ENCODE assay signal across 9 mouse cellular contexts in the genomic region with DNA sequence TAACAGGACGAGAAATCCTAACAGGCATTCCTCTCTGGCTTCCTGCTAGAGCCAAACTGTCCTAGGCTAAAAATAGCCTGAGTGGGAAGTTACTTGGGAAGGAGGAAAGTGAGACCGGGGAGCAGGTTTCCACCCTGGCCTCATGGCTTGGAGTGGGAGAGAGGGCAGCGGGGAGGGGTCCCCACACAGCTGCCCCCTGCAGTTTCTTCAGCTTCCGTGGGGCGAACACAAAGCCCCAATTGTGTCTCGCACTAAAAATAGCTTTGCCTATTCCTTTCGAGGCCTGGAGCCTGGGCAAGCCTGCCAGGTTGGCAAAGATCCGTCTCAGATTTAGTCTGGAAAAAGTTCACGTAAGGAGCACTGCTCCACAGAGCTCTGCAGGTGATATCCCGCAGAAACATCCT. TPM values are rescaled to one million over a fixed set of nuclear protein-coding genes. Genes with fewer than 3 reads are reported as not detected.
DNase-seq lines count a peak whose midpoint lies in the region; ATAC-seq and TF ChIP-seq lines count a peak whose summit lies in the region.
"Had no signal": no experiment of that assay in that cellular context is flagged by ENCODE, and none has a peak within 500 bp of the region (broad histone marks: within the 10 kb centered on the region; RNA-seq: fewer than 3 reads in every experiment).

No protein-coding gene starts in this region.

- ATAC-seq in intestine, embryonic 14.5 days (replicated peaks; ENCODE audit: low FRiP score, low TSS enrichment, low read depth) = no peak
- ATAC-seq in intestine, postnatal 0 days = no peak
- ATAC-seq in embryonic facial prominence, embryonic 13.5 days (ENCODE audit: insufficient number of reproducible peaks, insufficient read depth, low FRiP score, low TSS enrichment, low read depth) = peak; percentile 35; the same call in 1 of the 2 replicates

- intact Hi-C loops in heart, postnatal 36 days (cut with DNase I) = no loop called here
- intact Hi-C loops in gastrocnemius, postnatal 14 days (cut with DNase I; ENCODE audit: low total_unique reads) = no loop called here

- no peak for DNase-seq in intestine, embryonic 14.5 days (ENCODE audit: low spot score)
- peak; percentile 12 to 19 for DNase-seq in heart, postnatal 36 days
- DNase-seq in midbrain, embryonic 10.5 days (ENCODE audit: low spot score) = no peak
- no peak for DNase-seq in thymus, postnatal 10 days (ENCODE audit: low spot score in 2 of 2)
- no peak for DNase-seq in gastrocnemius, postnatal 14 days
- no peak for DNase-seq in ovary, postnatal 36 days (ENCODE audit: low spot score)

- peaks cover 8% of the 10 kb centered on the region for H3K4me1 ChIP-seq in intestine, embryonic 14.5 days (replicated peaks; ENCODE audit: control insufficient read depth, insufficient read depth, low read length)
- no peaks in the 10 kb centered on the region for H3K4me1 ChIP-seq in intestine, postnatal 0 days (replicated peaks; ENCODE audit: control insufficient read depth, insufficient read depth, low read length)
- peaks cover 17% of the 10 kb centered on the region for H3K4me1 ChIP-seq in embryonic facial prominence, embryonic 13.5 days
- peaks cover 48% of the 10 kb centered on the region for H3K4me1 ChIP-seq in midbrain, embryonic 10.5 days
- H3K4me1 ChIP-seq: megakaryocyte, embryonic 14.5 days had no signal

- H3K36me3 ChIP-seq in intestine, embryonic 14.5 days (ENCODE audit: control insufficient read depth, insufficient read depth, low read length) = 0 out of 2 replicates have a peak, but pooled peaks cover 3% of the 10 kb centered on the region
- H3K36me3 ChIP-seq in intestine, postnatal 0 days (ENCODE audit: control insufficient read depth, insufficient read depth) = peaks cover 24% of the 10 kb centered on the region; the same call in 1 of the 2 replicates
- H3K36me3 ChIP-seq in embryonic facial prominence, embryonic 13.5 days = peaks cover 3% of the 10 kb centered on the region; the same call in 1 of the 2 replicates
- H3K36me3 ChIP-seq in midbrain, embryonic 10.5 days = peaks cover 51% of the 10 kb centered on the region

- no peak for TF ChIP-seq CTCF in intestine, postnatal 0 days (IDR thresholded peaks at IDR 0.05; ENCODE audit: low read depth)

- no peaks in the 10 kb centered on the region for H3K9me3 ChIP-seq in intestine, embryonic 14.5 days (ENCODE audit: control insufficient read depth, low read length)
- H3K9me3 ChIP-seq in intestine, postnatal 0 days (ENCODE audit: control insufficient read depth) = no peaks in the 10 kb centered on the region
- no peaks in the 10 kb centered on the region for H3K9me3 ChIP-seq in embryonic facial prominence, embryonic 13.5 days
- H3K9me3 ChIP-seq in midbrain, embryonic 10.5 days (replicated peaks) = no peaks in the 10 kb centered on the region

- peak overlapping the region; percentile 59 for H3K27ac ChIP-seq in intestine, embryonic 14.5 days (ENCODE audit: low read depth)
- H3K27ac ChIP-seq in intestine, postnatal 0 days (ENCODE audit: low read depth, low read length) = no peak overlapping the region
- H3K27ac ChIP-seq in embryonic facial prominence, embryonic 13.5 days = peak overlapping the region; percentile 83
- H3K27ac ChIP-seq in midbrain, embryonic 10.5 days (replicated peaks) = peak overlapping the region; percentile 84

- no peak overlapping the region for H3K4me3 ChIP-seq in intestine, embryonic 14.5 days (ENCODE audit: low read depth, low read length)
- H3K4me3 ChIP-seq in intestine, postnatal 0 days (ENCODE audit: low read depth, low read length) = no peak overlapping the region
- H3K4me3 ChIP-seq in embryonic facial prominence, embryonic 13.5 days = no peak overlapping the region
- no peak overlapping the region for H3K4me3 ChIP-seq in midbrain, embryonic 10.5 days
- H3K4me3 ChIP-seq: megakaryocyte, embryonic 14.5 days had no signal

- no peaks in the 10 kb centered on the region for H3K27me3 ChIP-seq in intestine, embryonic 14.5 days (replicated peaks; ENCODE audit: control insufficient read depth, insufficient read depth, low read length)
- H3K27me3 ChIP-seq in intestine, postnatal 0 days (replicated peaks; ENCODE audit: control insufficient read depth, insufficient read depth, low read length) = no peaks in the 10 kb centered on the region
- H3K27me3 ChIP-seq in embryonic facial prominence, embryonic 13.5 days = no peaks in the 10 kb centered on the region
- no peaks in the 10 kb centered on the region for H3K27me3 ChIP-seq in midbrain, embryonic 10.5 days (ENCODE audit: low read depth, poor library complexity, severe bottlenecking)

- WGBS in intestine, embryonic 14.5 days = 46% methylated on average over 10 of the region's 10 CpGs
- 63% methylated on average over 10 of the region's 10 CpGs for WGBS in intestine, postnatal 0 days
- WGBS in embryonic facial prominence, embryonic 13.5 days = 17% methylated on average over 10 of the region's 10 CpGs
- WGBS in midbrain, embryonic 10.5 days = 52% methylated on average over 10 of the region's 10 CpGs

- no peak overlapping the region for H3K4me2 ChIP-seq in intestine, embryonic 14.5 days (ENCODE audit: low read length)
- no peak overlapping the region for H3K4me2 ChIP-seq in intestine, postnatal 0 days (replicated peaks; ENCODE audit: low read depth)
- peak overlapping the region; percentile 26; the same call in 1 of the 2 replicates for H3K4me2 ChIP-seq in embryonic facial prominence, embryonic 13.5 days

- H3K9ac ChIP-seq in intestine, embryonic 14.5 days (ENCODE audit: low read length) = no peak overlapping the region
- no peak overlapping the region for H3K9ac ChIP-seq in intestine, postnatal 0 days (ENCODE audit: low read depth, low read length)
- H3K9ac ChIP-seq in embryonic facial prominence, embryonic 13.5 days = peak overlapping the region; percentile 12; the same call in 1 of the 2 replicates

RNA-seq across cellular contexts. Expression of gene Rars, which starts 58.7 kb away (rescaled TPM):
- polyA plus RNA-seq in intestine, embryonic 14.5 days (2014; fragmentation: Nextera tagmentation; extraction: Ambion mirVana) = 103 and 112 TPM in 2 replicates
- 82.3 and 82.7 TPM in 2 replicates for polyA plus RNA-seq in intestine, postnatal 0 days (2015; fragmentation: Nextera tagmentation; extraction: Ambion mirVana)
- polyA plus RNA-seq in embryonic facial prominence, embryonic 13.5 days (2015; fragmentation: Nextera tagmentation; extraction: Ambion mirVana) = 79.3 and 81.0 TPM in 2 replicates
- total RNA-seq in heart, postnatal 36 days (2021) = 10 to 100 TPM; 34.8 to 34.9 TPM
- 105 and 118 TPM in 2 replicates for polyA plus RNA-seq in midbrain, embryonic 10.5 days (2016; fragmentation: Nextera tagmentation; extraction: Ambion mirVana)
- total RNA-seq in gastrocnemius, postnatal 14 days (2021) = 10 to 100 TPM; 47.8 to 56.6 TPM

Comparison
In these comparisons a context has a peak if more than half of its experiments do, and no peak if none do; other contexts are left out.
1. DNase-seq: peak in heart, postnatal 36 days (2 of 2); none in intestine, embryonic 14.5 days (single experiment), midbrain, embryonic 10.5 days (single experiment), thymus, postnatal 10 days (0 of 2), gastrocnemius, postnatal 14 days (single experiment) and ovary, postnatal 36 days (single experiment).